In genomic region chr14:51842781-51843180, GRCm38 (mm10) we compare ENCODE assay signal across 33 mouse cellular contexts. TPM values are rescaled to one million over a fixed set of nuclear protein-coding genes. Genes with fewer than 3 reads are reported as not detected.
"Had no signal": no experiment of that assay in that cellular context is flagged by ENCODE, and none has a peak within 500 bp of the region (broad histone marks: within the 10 kb centered on the region; RNA-seq: fewer than 3 reads in every experiment).

No protein-coding gene starts in this region.

- DNase-seq: kidney, adult 18-20 months; kidney, adult 9 months; kidney, postnatal 14 days; kidney, postnatal 4 days; liver; lung, adult 18-20 months; lung, postnatal 14 days; lung, postnatal 4 days; right cerebral cortex, adult 18-20 months; right cerebral cortex, postnatal 25 days; thymus, adult 18-20 months; thymus, postnatal 25 days had no signal

- H3K36me3 ChIP-seq: limb, embryonic 10.5 days; limb, embryonic 13.5 days; liver, embryonic 12.5 days; liver, embryonic 15.5 days; lung, embryonic 15.5 days; neural tube, embryonic 12.5 days; neural tube, embryonic 15.5 days had no signal

- H3K9me3 ChIP-seq: limb, embryonic 10.5 days; limb, embryonic 13.5 days; liver, embryonic 12.5 days; liver, embryonic 15.5 days; lung, embryonic 15.5 days; neural tube, embryonic 12.5 days; neural tube, embryonic 15.5 days had no signal

- H3K9ac ChIP-seq: limb, embryonic 13.5 days; liver, embryonic 12.5 days; liver, embryonic 15.5 days; lung, embryonic 15.5 days; neural tube, embryonic 12.5 days; neural tube, embryonic 15.5 days had no signal

- H3K4me2 ChIP-seq: limb, embryonic 13.5 days; liver, embryonic 12.5 days; liver, embryonic 15.5 days; lung, embryonic 15.5 days; midbrain, embryonic 11.5 days; neural tube, embryonic 12.5 days; neural tube, embryonic 15.5 days had no signal

- H3K27me3 ChIP-seq: limb, embryonic 13.5 days; liver, embryonic 12.5 days; liver, embryonic 15.5 days; lung, embryonic 15.5 days; neural tube, embryonic 12.5 days; neural tube, embryonic 15.5 days had no signal

- H3K4me1 ChIP-seq: limb, embryonic 10.5 days; limb, embryonic 13.5 days; liver, embryonic 12.5 days; liver, embryonic 15.5 days; lung, embryonic 15.5 days; neural tube, embryonic 12.5 days; neural tube, embryonic 15.5 days had no signal

- ATAC-seq: liver, embryonic 12.5 days had no signal

- H3K4me3 ChIP-seq: limb, embryonic 10.5 days; limb, embryonic 13.5 days; liver, embryonic 12.5 days; liver, embryonic 15.5 days; lung, embryonic 15.5 days; neural tube, embryonic 12.5 days; neural tube, embryonic 15.5 days had no signal

- H3K27ac ChIP-seq: limb, embryonic 10.5 days; limb, embryonic 13.5 days; liver, embryonic 12.5 days; liver, embryonic 15.5 days; lung, embryonic 15.5 days; neural tube, embryonic 12.5 days; neural tube, embryonic 15.5 days had no signal

RNA-seq across cellular contexts. Expression of gene Ear6, which starts 10.7 kb away (rescaled TPM):
- total RNA-seq: layer of hippocampus, adult 18-20 months; layer of hippocampus, postnatal 14 days; left cerebral cortex, postnatal 25 days; megakaryocyte-erythroid progenitor cell, adult 5-6 weeks; midbrain, postnatal 0 days had no signal
- polyA plus RNA-seq: kidney, embryonic 16.5 days; limb, embryonic 10.5 days; lung, embryonic 15.5 days; midbrain, embryonic 11.5 days; midbrain, embryonic 14.5 days; midbrain, postnatal 0 days; neural tube, embryonic 12.5 days; small intestine, adult 2 months; testis, adult 2 months; urinary bladder, adult 2 months had no signal

RNA-seq across cellular contexts. Expression of gene AY358078, which starts 42.9 kb away (rescaled TPM):
- total RNA-seq: layer of hippocampus, adult 18-20 months; layer of hippocampus, postnatal 14 days; left cerebral cortex, postnatal 25 days; megakaryocyte progenitor cell, adult 5-6 weeks; megakaryocyte-erythroid progenitor cell, adult 5-6 weeks; midbrain, postnatal 0 days had no signal
- polyA plus RNA-seq: kidney, embryonic 16.5 days; limb, embryonic 10.5 days; limb, embryonic 13.5 days; liver, embryonic 12.5 days; liver, embryonic 15.5 days; lung, embryonic 15.5 days; midbrain, embryonic 11.5 days; midbrain, embryonic 14.5 days; midbrain, postnatal 0 days; neural tube, embryonic 12.5 days; neural tube, embryonic 15.5 days; spleen, adult 2 months; stomach, embryonic 16.5 days; urinary bladder, adult 2 months had no signal
